Mouse (Mus musculus): ENCODE results near the gene Ier5l.

DNA sequence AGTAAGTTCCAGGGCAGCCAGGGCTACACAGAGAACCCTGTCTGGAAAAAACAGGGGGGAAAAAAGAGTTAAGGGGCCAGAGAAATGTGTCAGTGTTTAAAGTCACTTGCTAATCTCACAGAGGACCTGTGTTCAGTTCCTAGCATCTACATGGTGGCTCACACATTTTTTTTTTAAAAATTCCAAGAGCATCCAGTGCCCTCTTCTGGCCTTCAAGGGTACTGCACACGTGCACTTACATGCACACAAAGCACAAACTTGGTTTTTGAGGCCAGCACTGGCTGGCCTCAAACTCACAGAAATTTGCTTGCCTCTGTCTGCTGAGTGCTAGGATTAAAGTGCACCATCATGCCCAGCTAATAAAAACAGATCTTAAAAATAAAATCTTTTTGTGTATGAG is 23.5 kb downstream of the Ier5l start:
- no peak for TF ChIP-seq CHD2 (IDR thresholded peaks at IDR 0.05; ENCODE audit: low read depth, low read length)
- TF ChIP-seq ZC3H11A (IDR thresholded peaks at IDR 0.05; ENCODE audit: borderline replicate concordance, low read depth, low read length) = no peak
- no peak for TF ChIP-seq MAFK (IDR thresholded peaks at IDR 0.05; ENCODE audit: insufficient read depth, low read depth, low read length)
- no peak for TF ChIP-seq HCFC1 (IDR thresholded peaks at IDR 0.05; ENCODE audit: borderline replicate concordance, insufficient read depth, low read length)
- peak; percentile 95 for TF ChIP-seq ZNF384 (IDR thresholded peaks at IDR 0.05; ENCODE audit: low read depth, low read length)

All from ES-E14 (cell line).